Mouse (Mus musculus) ES-Bruce4 (cell line): ENCODE results near the gene Atp13a2. TPM values are rescaled to one million over a fixed set of nuclear protein-coding genes. Genes with fewer than 3 reads are reported as not detected.

Source experiments
- H3K27ac ChIP-seq: 2 replicates; pipeline ENCODE4 v1.5.1; 2012; ENCODE audit warnings: low read length, inconsistent platforms; ENCODE audit not compliant: insufficient read depth
- H3K27me3 ChIP-seq: 2 replicates; pipeline ENCODE4 v1.6.1; 2012; ENCODE audit warnings: mild to moderate bottlenecking, low read length, inconsistent platforms; ENCODE audit not compliant: control insufficient read depth, poor library complexity, insufficient read depth, severe bottlenecking
- H3K36me3 ChIP-seq: 2 replicates; pipeline ENCODE4 v1.6.1; 2012; ENCODE audit warnings: inconsistent platforms, mild to moderate bottlenecking, low read length, moderate library complexity; ENCODE audit not compliant: control insufficient read depth, poor library complexity, insufficient read depth, severe bottlenecking
- H3K4me1 ChIP-seq: one replicate; pipeline ENCODE4 v1.8.1; 2011; ENCODE audit warnings: low read length; ENCODE audit not compliant: control insufficient read depth, insufficient read depth
- H3K4me3 ChIP-seq: 2 replicates; pipeline ENCODE4 v1.5.1; 2011; ENCODE audit warnings: low read depth, mild to moderate bottlenecking, low read length
- H3K9ac ChIP-seq: 2 replicates; pipeline ENCODE4 v1.6.1; 2012; ENCODE audit warnings: low read depth, mild to moderate bottlenecking, inconsistent platforms; ENCODE audit not compliant: poor library complexity, severe bottlenecking
- H3K9me3 ChIP-seq: replicated peaks from 2 replicates; pipeline ENCODE4 v1.6.1; 2012; ENCODE audit warnings: mild to moderate bottlenecking, low read length, inconsistent platforms; ENCODE audit not compliant: control insufficient read depth, poor library complexity, insufficient read depth, severe bottlenecking
- CTCF ChIP-seq: IDR thresholded peaks from one replicate; pipeline ENCODE4 v1.8.1; 2011; ENCODE audit warnings: low read depth, low read length
- EP300 ChIP-seq: IDR thresholded peaks from 2 replicates; pipeline ENCODE4 v1.6.1; 2011; ENCODE audit warnings: low read depth, low read length; ENCODE audit not compliant: insufficient read depth
- POLR2A ChIP-seq: IDR thresholded peaks from one replicate; pipeline ENCODE4 v1.8.1; 2011; ENCODE audit warnings: low read length; ENCODE audit not compliant: insufficient read depth
- polyA plus RNA-seq: library from polyadenylated mRNA; stranded (reverse); fragments of >200 nt; gene quantifications from 2 replicates; pipeline ENCODE4 v1.2.4, GENCODE M21; 2011; ENCODE audit warnings: low read depth; ENCODE audit not compliant: missing spikeins, insufficient read depth, insufficient read length

Gene Atp13a2
- polyA plus RNA-seq, 1 experiment = 16.8 TPM

DNA sequence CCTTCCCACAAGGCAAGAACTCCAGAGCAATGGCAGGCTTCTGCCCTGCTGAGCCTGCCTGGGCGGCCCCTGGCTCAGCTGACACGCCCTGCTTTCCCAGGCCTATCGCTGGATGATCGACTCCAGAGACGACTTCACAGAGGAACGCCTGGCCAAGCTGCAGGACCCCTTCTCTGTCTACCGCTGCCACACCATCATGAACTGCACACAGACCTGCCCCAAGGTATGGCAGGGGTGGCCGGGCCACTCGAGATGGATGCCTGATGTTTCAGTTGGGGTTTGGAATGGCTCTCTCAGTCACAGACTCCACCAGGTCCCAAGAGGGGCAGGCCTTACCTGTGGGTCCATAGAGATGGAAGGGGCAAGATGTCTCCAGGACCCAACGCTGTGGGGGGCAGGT is 9.4 kb upstream of the Atp13a2 start:
- no peak for TF ChIP-seq POLR2A
- no peak for TF ChIP-seq CTCF
- no peak for TF ChIP-seq EP300
- Histone ChIP-seq H3K4me3 (no peak overlapping the region), H3K36me3 (peaks cover 14% of the 10 kb centered on the region; the same call in 1 of the 2 replicates), H3K9ac (no peak overlapping the region), H3K27me3 (no peaks in the 10 kb centered on the region), H3K4me1 (no peaks in the 10 kb centered on the region), H3K27ac (no peak overlapping the region), H3K9me3 (no peaks in the 10 kb centered on the region)

DNA sequence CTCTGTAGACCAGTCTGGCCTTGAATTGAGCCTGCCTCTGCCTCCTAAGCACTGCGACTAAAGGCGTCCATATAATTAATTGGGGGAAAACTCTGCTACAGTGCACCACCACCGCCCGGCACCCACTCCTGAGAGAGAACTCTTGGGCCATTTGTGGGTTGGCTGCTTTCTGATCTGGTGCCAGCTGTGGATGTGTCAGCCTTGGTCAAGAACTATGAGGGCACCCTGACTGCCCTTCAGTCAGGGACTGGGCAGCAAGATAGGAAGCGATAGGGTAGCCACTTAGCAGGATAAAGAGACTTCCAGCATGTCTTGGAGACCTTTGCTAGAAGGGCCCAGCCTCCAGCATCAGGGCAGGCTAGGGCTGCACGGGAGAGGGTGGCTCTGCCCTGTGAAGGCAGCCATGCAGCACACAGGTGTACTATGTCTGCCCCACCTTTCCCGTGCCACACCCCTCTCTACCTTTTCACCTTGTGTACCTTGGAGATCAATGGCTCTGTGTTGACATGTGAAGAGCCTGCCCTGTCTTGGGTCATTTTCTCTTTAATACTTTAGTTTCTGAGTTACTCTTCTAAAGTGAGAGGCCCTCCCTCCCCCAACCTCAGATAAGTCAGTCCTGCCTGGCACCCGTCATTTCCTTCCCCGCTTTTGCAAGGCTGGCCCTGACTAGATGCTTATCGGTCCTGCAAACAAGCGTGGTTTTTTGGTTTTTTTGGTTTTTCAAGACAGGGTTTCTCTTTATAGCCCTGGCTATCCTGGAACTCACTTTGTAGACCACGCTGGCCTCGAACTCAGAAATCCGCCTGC is 8.6 kb upstream of the Atp13a2 start:
- H3K9ac ChIP-seq = no peak overlapping the region
- H3K27me3 ChIP-seq = no peaks in the 10 kb centered on the region
- peaks cover 14% of the 10 kb centered on the region; the same call in 1 of the 2 replicates for H3K36me3 ChIP-seq
- no peak overlapping the region for H3K27ac ChIP-seq
- TF ChIP-seq POLR2A (no peak), CTCF (no peak), EP300 (no peak)
- no peaks in the 10 kb centered on the region for H3K9me3 ChIP-seq
- H3K4me3 ChIP-seq = no peak overlapping the region
- H3K4me1 ChIP-seq = no peaks in the 10 kb centered on the region

DNA sequence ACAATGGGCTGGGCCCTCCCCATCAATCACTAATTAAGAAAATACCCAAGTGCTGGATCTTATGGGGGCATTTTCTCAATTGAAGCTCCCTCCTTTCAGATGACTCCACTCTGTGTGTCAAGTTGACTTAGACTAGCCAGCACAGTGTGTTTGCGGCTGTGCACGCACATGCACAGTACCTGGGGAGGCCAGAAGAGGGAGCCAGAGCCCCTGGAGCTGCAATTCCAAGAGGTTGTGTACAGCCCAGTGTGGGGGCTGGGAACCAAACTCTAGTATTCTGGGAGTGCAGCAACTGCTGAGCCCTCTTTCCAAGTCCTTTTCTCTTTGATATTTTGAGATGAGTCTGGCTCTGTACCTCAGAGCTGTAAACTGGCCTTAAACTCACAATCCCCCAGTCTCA is 5.1 kb upstream of the Atp13a2 start:
- Histone ChIP-seq H3K4me1 (no peaks in the 10 kb centered on the region), H3K9ac (no peak overlapping the region), H3K27me3 (no peaks in the 10 kb centered on the region), H3K27ac (no peak overlapping the region), H3K36me3 (peaks cover 8% of the 10 kb centered on the region; the same call in 1 of the 2 replicates), H3K4me3 (no peak overlapping the region), H3K9me3 (no peaks in the 10 kb centered on the region)
- TF ChIP-seq EP300 (no peak), CTCF (peak; percentile 73), POLR2A (no peak)

- H3K4me3 ChIP-seq = no peak overlapping the region
- H3K27ac ChIP-seq = no peak overlapping the region
- no peaks in the 10 kb centered on the region for H3K27me3 ChIP-seq
- peaks cover 8% of the 10 kb centered on the region; the same call in 1 of the 2 replicates for H3K36me3 ChIP-seq
- TF ChIP-seq CTCF (no peak), EP300 (no peak), POLR2A (no peak)
- no peaks in the 10 kb centered on the region for H3K9me3 ChIP-seq
- no peak overlapping the region for H3K9ac ChIP-seq
- no peaks in the 10 kb centered on the region for H3K4me1 ChIP-seq
These were observed 3.9 kb upstream of the Atp13a2 start for GRCm38 (mm10) chr4:140982808-140983207.

DNA sequence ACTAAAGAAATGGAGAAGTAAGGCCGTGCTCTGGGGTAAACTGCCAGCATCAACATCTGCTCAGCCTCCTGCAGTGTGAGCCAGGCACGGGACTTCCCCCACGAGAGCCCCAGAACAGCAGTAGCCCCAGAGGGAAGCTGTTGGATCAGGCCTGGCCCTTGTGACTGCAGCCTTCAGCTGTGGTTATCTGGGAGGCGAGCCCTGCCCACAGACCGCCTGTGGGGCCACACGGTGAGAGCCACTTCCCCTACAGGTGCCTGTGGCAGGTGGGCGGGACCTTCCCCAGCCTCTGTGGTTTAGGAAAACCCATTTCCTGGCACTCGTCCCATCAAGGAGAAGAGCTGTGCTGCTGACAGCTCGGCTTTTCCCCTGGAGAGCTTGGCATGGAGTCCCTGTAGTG is 3.2 kb upstream of the Atp13a2 start:
- H3K9ac ChIP-seq = no peak overlapping the region
- H3K27me3 ChIP-seq = no peaks in the 10 kb centered on the region
- TF ChIP-seq EP300 (no peak), POLR2A (no peak), CTCF (no peak)
- no peaks in the 10 kb centered on the region for H3K9me3 ChIP-seq
- no peak overlapping the region for H3K27ac ChIP-seq
- no peaks in the 10 kb centered on the region for H3K4me1 ChIP-seq
- H3K36me3 ChIP-seq = peaks cover 8% of the 10 kb centered on the region; the same call in 1 of the 2 replicates
- no peak overlapping the region for H3K4me3 ChIP-seq

DNA sequence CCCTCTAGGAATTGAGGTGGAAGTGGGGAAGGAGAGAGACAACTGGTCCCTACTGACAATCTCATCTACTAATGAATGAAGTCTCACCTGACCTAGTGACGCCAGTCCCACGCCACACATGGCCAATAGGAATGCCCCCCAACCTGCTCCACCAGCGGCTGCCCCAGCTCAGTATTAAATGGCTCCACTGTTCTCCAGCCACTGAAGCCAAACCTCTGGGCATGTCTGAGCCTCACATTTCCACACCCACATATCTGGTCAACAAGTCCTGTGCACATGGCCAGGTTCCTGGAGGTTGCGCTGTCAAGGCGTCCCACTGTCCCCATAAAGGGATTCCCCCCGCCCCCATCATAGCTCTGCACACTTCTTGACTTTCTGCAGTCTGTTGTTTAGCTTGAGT is 2.1 kb upstream of the Atp13a2 start:
- H3K27ac ChIP-seq = no peak overlapping the region
- no peak overlapping the region for H3K9ac ChIP-seq
- H3K36me3 ChIP-seq = no peaks in the 10 kb centered on the region
- H3K27me3 ChIP-seq = no peaks in the 10 kb centered on the region
- H3K4me3 ChIP-seq = no peak overlapping the region
- TF ChIP-seq CTCF = no peak
- TF ChIP-seq POLR2A = no peak
- no peak for TF ChIP-seq EP300
- H3K4me1 ChIP-seq = no peaks in the 10 kb centered on the region
- H3K9me3 ChIP-seq = no peaks in the 10 kb centered on the region
